Mouse (Mus musculus): Measurements from ENCODE around the gene Nav1.

DNA sequence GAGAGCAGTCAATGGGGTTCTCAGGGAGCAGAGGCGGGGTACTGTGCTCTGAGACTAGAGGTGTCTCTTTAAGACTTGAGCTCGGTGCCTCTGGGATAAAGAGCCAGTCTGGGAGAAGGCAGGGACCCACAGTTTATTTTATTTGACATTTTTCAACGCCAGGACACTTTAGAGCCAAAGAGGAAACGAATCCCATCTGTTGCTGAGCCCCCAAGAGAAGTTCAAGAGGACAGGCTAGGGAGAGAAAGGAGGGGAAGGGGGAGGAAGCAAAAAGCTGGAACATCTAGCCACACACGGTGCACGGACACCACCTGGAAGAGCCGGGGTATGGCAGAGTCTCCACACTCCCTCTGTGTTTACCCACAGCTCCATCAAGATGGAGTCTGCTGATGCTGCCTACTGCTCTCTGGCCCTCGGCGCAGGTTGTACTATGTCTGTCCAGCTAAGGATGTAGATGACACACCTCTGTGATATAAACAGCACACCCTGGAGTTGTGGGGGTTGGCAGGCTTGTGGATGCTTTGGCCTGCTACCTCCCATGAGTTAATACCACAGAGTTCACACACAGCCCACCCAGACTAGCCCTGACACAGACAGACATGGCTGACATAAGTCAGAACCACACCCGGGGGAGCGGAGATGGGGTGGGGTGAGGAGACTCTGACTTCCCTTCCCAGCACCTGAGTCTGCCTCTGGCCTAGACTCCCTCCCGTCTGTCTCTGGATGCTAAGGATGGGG is 83.1 kb downstream of the Nav1 start:
- TF ChIP-seq CTCF (IDR thresholded peaks at IDR 0.05; ENCODE audit: low read depth) (no peak), EP300 (optimal IDR thresholded peaks at IDR 0.05) (no peak)

Data from stomach, postnatal 0 days (tissue).